Mouse (Mus musculus) forebrain, embryonic 16.5 days (tissue): ENCODE results near the gene Arl4c. TPM values are rescaled to one million over a fixed set of nuclear protein-coding genes. Genes with fewer than 3 reads are reported as not detected.

ENCODE experiments used
- ATAC-seq: fragments of 200-750 bp; cut with Nextera tagmentation; 2 replicates; pipeline ENCODE4 v1.8.0; 2017; ENCODE audit warnings: mild to moderate bottlenecking, moderate library complexity
- H3K27ac ChIP-seq: fragments of 300-500 bp; sonication (generic); 2 replicates; pipeline ENCODE4 v1.5.1; 2014; ENCODE audit warnings: low read length, control low read depth
- H3K27me3 ChIP-seq: fragments of 300-500 bp; sonication (generic); replicated peaks from 2 replicates; pipeline ENCODE4 v1.6.1; 2014; ENCODE audit warnings: low read length; ENCODE audit not compliant: control insufficient read depth, insufficient read depth
- H3K36me3 ChIP-seq: fragments of 300-500 bp; sonication (generic); 2 replicates; pipeline ENCODE4 v1.6.1; 2014; ENCODE audit not compliant: control insufficient read depth, insufficient read depth
- H3K4me1 ChIP-seq: fragments of 300-500 bp; sonication (generic); replicated peaks from 2 replicates; pipeline ENCODE4 v1.6.1; 2014; ENCODE audit warnings: low read length; ENCODE audit not compliant: control insufficient read depth, insufficient read depth
- H3K4me2 ChIP-seq: fragments of 300-500 bp; sonication (generic); 2 replicates; pipeline ENCODE4 v1.6.1; 2014; ENCODE audit warnings: mild to moderate bottlenecking, low read length, control low read depth
- H3K4me3 ChIP-seq: fragments of 300-500 bp; sonication (generic); replicated peaks from 2 replicates; pipeline ENCODE4 v1.5.1; 2014; ENCODE audit warnings: mild to moderate bottlenecking, low read length, control low read depth
- H3K9ac ChIP-seq: fragments of 300-500 bp; sonication (generic); replicated peaks from 2 replicates; pipeline ENCODE4 v1.6.1; 2014; ENCODE audit warnings: low read depth, low read length, control low read depth
- H3K9me3 ChIP-seq: fragments of 300-500 bp; sonication (generic); 2 replicates; pipeline ENCODE4 v1.6.1; 2016; ENCODE audit warnings: low read length; ENCODE audit not compliant: control insufficient read depth
- WGBS: fragments of 180-500 bp; shearing (Covaris S2); extraction: QIAGEN DNeasy Blood & Tissue Kit; methylation state at CpG from one replicate; pipeline ENCODE4 v1.1.7; 2014; 5-methylcytosine and 5-hydroxymethylcytosine counted together
- polyA plus RNA-seq: library from polyadenylated mRNA; unstranded; fragments of >200 nt; fragmentation: Nextera tagmentation; extraction: Ambion mirVana; gene quantifications from 2 replicates; pipeline ENCODE4 v1.2.1, GENCODE M21; 2015

Arl4c gene
- polyA plus RNA-seq, 1 experiment from 2014 or later: 37.1 TPM

DNA sequence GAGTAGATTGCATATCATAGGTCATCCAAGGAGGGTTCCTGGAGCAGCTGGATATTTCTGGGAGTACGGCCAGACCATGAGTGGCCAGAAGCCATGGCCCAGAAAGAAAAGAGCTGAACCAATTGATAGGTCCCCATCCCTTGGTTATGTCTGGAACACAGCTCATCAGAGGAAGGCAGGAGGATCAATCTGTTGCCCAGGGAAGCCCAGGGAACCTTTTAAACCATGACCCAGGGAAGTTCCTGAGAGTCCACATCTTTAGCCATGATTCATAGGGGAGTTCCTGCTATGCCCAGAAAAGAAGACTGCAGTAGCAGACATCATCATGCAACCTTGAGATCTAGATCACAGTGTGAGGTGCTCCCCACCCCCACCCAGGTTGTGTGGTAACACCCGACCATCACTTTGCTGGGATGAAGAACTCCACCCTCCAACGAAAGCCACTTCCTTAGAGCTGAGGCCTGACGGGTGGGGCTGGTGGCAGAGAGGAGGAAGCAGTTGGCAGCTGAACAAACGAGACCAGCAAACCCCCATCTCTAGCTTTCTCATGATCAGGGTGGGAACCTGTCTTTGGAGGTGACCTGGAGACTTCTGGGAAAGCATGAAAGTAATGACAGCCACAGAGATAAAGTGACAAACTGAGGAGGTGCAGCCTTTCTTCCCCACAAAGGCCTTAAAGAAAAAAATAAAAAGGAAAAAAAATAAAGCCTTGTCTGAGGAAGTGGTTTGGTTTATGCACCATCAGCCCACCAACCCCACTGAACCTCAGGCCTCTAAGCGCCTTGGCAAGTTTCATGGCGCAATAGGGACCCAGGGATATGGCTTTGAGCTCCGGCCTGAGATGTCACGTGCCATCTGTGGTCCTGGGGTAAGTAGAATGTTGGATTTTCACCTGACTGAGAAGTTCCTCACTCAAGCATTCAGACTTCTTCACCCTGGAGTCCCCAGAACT is 47.2 kb downstream of the Arl4c start:
- H3K4me2 ChIP-seq: no peak overlapping the region
- ATAC-seq: no peak
- 90% methylated on average over 9 of the region's 9 CpGs for WGBS

DNA sequence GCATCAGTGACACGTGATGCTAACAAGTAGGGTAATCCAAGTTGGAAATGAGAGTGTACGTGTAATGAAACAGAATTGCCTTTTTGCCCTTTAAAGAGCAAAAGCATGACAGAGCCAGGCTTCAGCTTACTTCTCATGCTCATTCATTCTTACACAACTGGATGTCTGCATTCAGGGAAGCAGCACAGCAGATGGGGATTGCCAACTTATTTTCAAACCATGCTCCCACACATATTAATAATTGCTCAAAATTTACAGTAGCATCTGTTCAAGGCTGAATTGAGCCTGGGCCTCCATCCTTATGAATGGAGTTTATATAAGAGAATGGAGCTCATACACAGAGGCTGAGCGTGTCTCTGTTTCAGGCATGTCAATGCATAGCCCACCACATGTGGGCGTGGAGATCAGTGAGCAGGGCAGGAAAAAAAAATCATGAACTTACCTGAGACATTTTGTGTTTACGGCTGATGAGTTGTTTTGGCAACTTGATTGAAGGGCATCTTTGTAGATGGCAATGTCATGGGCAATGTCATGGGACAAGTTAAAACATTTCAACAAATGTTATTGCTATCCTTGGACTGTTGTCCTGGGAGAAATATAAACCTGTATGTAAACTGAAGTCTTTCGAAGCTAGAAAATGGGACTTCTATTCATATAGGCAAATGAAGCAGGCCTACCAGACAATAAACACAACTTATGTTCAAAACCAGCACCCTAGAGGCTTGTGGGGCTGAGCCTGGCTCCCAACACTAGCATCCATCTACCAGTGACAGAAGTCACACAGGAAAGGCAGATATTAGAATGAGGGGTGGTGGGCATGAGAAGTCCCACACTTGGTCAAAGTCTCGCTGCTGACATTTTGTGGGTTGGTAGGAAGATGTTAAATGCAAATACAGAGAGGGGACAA is 48.2 kb downstream of the Arl4c start:
- ATAC-seq: no peak
- Histone ChIP-seq H3K9me3 (no peaks in the 10 kb centered on the region), H3K27me3 (no peaks in the 10 kb centered on the region), H3K4me1 (peaks cover 13% of the 10 kb centered on the region), H3K9ac (no peak overlapping the region), H3K27ac (no peak overlapping the region), H3K4me3 (no peak overlapping the region), H3K4me2 (no peak overlapping the region), H3K36me3 (no peaks in the 10 kb centered on the region)
- 90% methylated on average over 7 of the region's 7 CpGs for WGBS

More for the DNA sequence above, 47.2 kb downstream of the Arl4c start:
- Histone ChIP-seq H3K27ac (no peak overlapping the region), H3K36me3 (no peaks in the 10 kb centered on the region), H3K4me1 (peaks cover 13% of the 10 kb centered on the region), H3K9ac (no peak overlapping the region), H3K27me3 (no peaks in the 10 kb centered on the region), H3K4me3 (no peak overlapping the region), H3K9me3 (no peaks in the 10 kb centered on the region)

GRCm38 (mm10) chr1:88652682-88653081 is 49.3 kb downstream of the Arl4c start:
- peaks cover 2% of the 10 kb centered on the region; the same call in 1 of the 2 replicates for H3K4me1 ChIP-seq
- H3K9me3 ChIP-seq: no peaks in the 10 kb centered on the region
- no peaks in the 10 kb centered on the region for H3K36me3 ChIP-seq
- no peak overlapping the region for H3K4me2 ChIP-seq
- H3K27ac ChIP-seq: no peak overlapping the region
- no peak overlapping the region for H3K9ac ChIP-seq
- 94% methylated on average over 8 of the region's 8 CpGs for WGBS
- no peak for ATAC-seq
- H3K4me3 ChIP-seq: no peak overlapping the region
- no peaks in the 10 kb centered on the region for H3K27me3 ChIP-seq

GRCm38 (mm10) chr1:88651668-88652067 is 50.4 kb downstream of the Arl4c start:
- Histone ChIP-seq H3K4me3 (no peak overlapping the region), H3K36me3 (no peaks in the 10 kb centered on the region), H3K9me3 (no peaks in the 10 kb centered on the region), H3K27ac (no peak overlapping the region), H3K4me1 (no peaks in the 10 kb centered on the region), H3K4me2 (no peak overlapping the region), H3K27me3 (no peaks in the 10 kb centered on the region), H3K9ac (no peak overlapping the region)
- WGBS: 78% methylated on average over 9 of the region's 9 CpGs
- ATAC-seq: no peak

DNA sequence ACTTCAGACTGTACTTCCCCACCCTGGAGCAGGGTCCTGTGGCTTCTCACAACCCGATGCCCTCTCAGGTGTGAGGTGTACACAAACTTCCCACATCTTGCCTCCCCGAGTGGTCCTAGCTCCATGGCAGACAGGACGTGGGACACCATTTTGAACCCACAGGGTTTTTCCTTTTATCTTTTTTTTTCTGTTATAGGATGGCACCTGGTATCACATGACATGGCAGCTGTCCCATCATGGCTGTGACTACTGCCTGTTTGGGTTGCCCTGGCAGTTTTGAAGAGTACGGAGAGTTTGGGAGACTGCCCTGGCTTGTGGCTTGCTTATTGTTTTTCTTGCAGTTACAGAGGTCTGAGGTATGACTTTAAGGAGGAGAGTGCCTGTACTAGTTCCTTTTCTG is 53.3 kb downstream of the Arl4c start:
- no peaks in the 10 kb centered on the region for H3K4me1 ChIP-seq
- H3K9me3 ChIP-seq: no peaks in the 10 kb centered on the region
- H3K36me3 ChIP-seq: no peaks in the 10 kb centered on the region
- 86% methylated on average over 4 of the region's 4 CpGs for WGBS
- no peak for ATAC-seq
- H3K9ac ChIP-seq: no peak overlapping the region
- H3K27ac ChIP-seq: no peak overlapping the region
- no peaks in the 10 kb centered on the region for H3K27me3 ChIP-seq
- no peak overlapping the region for H3K4me3 ChIP-seq
- no peak overlapping the region for H3K4me2 ChIP-seq

GRCm38 (mm10) chr1:88645599-88646119 is 56.4 kb downstream of the Arl4c start:
- Histone ChIP-seq H3K27me3 (no peaks in the 10 kb centered on the region), H3K4me3 (no peak overlapping the region), H3K4me1 (peaks cover 5% of the 10 kb centered on the region; the same call in 1 of the 2 replicates), H3K9ac (no peak overlapping the region), H3K4me2 (no peak overlapping the region), H3K36me3 (no peaks in the 10 kb centered on the region), H3K9me3 (no peaks in the 10 kb centered on the region), H3K27ac (no peak overlapping the region)
- no peak for ATAC-seq
- WGBS: 75% methylated on average over 3 of the region's 3 CpGs

- Histone ChIP-seq H3K27me3 (no peaks in the 10 kb centered on the region), H3K27ac (no peak overlapping the region), H3K9ac (no peak overlapping the region), H3K4me1 (peaks cover 5% of the 10 kb centered on the region; the same call in 1 of the 2 replicates), H3K4me2 (no peak overlapping the region), H3K4me3 (no peak overlapping the region), H3K36me3 (no peaks in the 10 kb centered on the region), H3K9me3 (no peaks in the 10 kb centered on the region)
- ATAC-seq: no peak
- 94% methylated on average over 5 of the region's 5 CpGs for WGBS
Observed at GRCm38 (mm10) chr1:88644417-88644816, 57.6 kb downstream of the Arl4c start.

DNA sequence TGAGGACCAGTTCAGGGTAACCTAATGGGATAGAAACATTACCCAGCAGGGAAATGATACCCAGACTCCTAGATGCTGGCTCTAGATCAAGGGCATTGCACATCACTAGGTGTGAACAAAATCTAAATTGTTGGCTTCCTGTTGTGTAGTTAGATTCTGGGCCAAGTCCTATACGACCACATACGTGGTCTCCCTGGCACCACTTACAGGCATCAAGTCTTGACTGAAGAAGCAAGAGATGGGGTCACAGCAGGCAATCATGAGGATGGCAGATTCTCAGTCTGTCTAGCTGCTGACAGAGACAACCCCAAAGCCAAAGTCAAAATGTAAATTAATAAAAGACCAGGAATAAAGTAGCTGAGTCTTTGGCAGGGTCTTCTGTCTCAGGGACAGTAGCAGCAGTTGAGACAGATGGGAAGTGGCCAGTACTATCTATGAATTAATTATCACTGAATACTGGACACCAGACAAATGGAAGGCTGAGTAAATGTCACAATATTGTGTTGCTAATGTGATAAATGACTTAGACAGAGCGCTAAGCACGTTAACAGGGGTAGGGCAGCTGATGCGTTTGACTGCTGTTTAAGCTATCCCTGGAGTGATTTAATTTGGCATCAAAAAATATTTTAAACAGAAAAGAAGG is 58.7 kb downstream of the Arl4c start:
- Histone ChIP-seq H3K36me3 (no peaks in the 10 kb centered on the region), H3K9ac (no peak overlapping the region), H3K4me2 (no peak overlapping the region), H3K9me3 (no peaks in the 10 kb centered on the region), H3K4me3 (no peak overlapping the region), H3K27me3 (no peaks in the 10 kb centered on the region), H3K4me1 (peaks cover 5% of the 10 kb centered on the region; the same call in 1 of the 2 replicates), H3K27ac (no peak overlapping the region)
- 29% methylated on average over 5 of the region's 5 CpGs for WGBS
- peak; percentile 77 for ATAC-seq
